Mouse (Mus musculus) urinary bladder, postnatal 0 days (tissue): ENCODE measurements around the gene Apoe. TPM values are rescaled to one million over a fixed set of nuclear protein-coding genes. Genes with fewer than 3 reads are reported as not detected.

Experiments
- polyA plus RNA-seq: library from polyadenylated mRNA; unstranded; fragments of >200 nt; fragmentation: Nextera tagmentation; extraction: Ambion mirVana; gene quantifications from 2 replicates; pipeline ENCODE4 v1.2.1, GENCODE M21; 2015

The Apoe gene
- polyA plus RNA-seq: 475 and 2,164 TPM in 2 replicates

GRCm38 (mm10) chr7:19698907-19699826 is at the start of gene Apoe:
Gene Apoe, minus strand, starts transcription at chr7:19699188.

GRCm38 (mm10) chr7:19715239-19716054 is 16.5 kb upstream of the Apoe start, which contains the start of gene Tomm40:
Gene Tomm40, minus strand, starts transcription at chr7:19715438.

GRCm38 (mm10) chr7:19691873-19692865 is 6.8 kb downstream of the Apoe start, which contains the start of gene Apoc1:
Gene Apoc1, minus strand, starts transcription at chr7:19692660.

GRCm38 (mm10) chr7:19681202-19681694 is 17.7 kb downstream of the Apoe start, which contains the start of the genes Gm44805 and Apoc4:
Gene Gm44805, minus strand, starts transcription at chr7:19681423.
Gene Apoc4, minus strand, starts transcription at chr7:19681479.

GRCm38 (mm10) chr7:19677872-19678271 is 21.1 kb downstream of the Apoe start, which contains the start of gene Apoc2:
Gene Apoc2, minus strand, starts transcription at chr7:19677941.

DNA sequence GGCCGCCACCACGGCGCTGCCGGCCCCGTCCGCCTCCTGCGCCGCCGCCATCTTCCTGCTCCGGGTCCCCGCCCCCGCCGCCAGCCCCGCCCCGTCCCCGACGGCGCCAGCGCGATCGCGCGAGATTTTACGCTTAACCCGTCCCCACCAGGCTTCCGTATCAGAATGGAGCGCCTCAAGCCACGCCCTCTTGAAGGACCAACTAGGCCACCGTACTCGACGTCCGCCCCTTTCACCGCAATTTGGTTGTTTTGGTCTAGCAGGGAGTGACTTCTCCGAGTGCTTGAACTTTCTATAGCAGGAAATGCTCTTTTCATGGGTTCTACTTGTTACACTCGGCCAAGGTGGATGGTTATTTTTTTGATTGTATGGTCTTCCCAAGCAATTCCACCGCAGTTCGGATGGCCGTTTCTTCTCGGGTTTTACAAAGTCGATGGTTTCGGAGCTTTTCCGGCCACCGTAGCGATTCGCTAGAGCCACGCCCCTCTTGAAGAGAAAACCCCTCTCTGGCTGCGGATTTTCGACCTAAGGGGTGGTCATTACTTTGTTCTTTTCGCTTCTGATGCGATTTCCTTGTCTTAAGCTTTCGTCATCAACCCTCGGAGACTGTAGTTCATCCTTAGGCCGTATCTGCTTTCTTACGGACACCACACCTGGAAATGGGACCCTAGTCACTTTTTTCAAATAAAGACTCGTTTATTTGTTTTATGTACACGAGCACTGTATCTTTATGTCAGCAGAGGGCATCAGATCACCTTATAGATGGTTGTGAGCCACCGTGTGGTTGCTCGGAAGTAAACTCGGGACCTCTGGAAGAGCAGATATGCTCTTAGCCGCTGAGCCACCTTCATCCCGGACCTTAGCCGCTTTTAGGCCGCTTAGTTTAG is 33.8 kb downstream of the Apoe start, which contains the start of gene Clptm1:
TSS of gene Clptm1 (minus strand) at position 79 of the 887 bp plus-strand sequence.

Other genes starting within 250 kb of the Apoe start
- 3.7 and 4.3 TPM in 2 replicates for gene Mark4, start 240.4 kb downstream of the Apoe start, polyA plus RNA-seq
- 0.29 and 0.47 TPM in 2 replicates for gene Exoc3l2, start 235.9 kb downstream of the Apoe start, polyA plus RNA-seq
- gene Bloc1s3, start 190.8 kb downstream of the Apoe start, polyA plus RNA-seq: 1.5 and 2.0 TPM in 2 replicates
- gene Trappc6a, start 190.8 kb downstream of the Apoe start, polyA plus RNA-seq: 82.5 and 88.1 TPM in 2 replicates
- 0.27 and 0.49 TPM in 2 replicates for gene Nkpd1, start 181.3 kb downstream of the Apoe start, polyA plus RNA-seq
- 16.1 and 16.9 TPM in 2 replicates for gene Ppp1r37, start 136.1 kb downstream of the Apoe start, polyA plus RNA-seq
- 1.2 and 1.4 TPM in 2 replicates for gene Zfp296, start 121.9 kb downstream of the Apoe start, polyA plus RNA-seq
- 152 and 153 TPM in 2 replicates for gene Gemin7, start 121.6 kb downstream of the Apoe start, polyA plus RNA-seq
- gene Clasrp, start 94.7 kb downstream of the Apoe start, polyA plus RNA-seq: 21.5 and 24.3 TPM in 2 replicates
- gene Relb, start 69.8 kb downstream of the Apoe start, polyA plus RNA-seq: 19.2 TPM in 2 replicates
- 49.8 and 51.7 TPM in 2 replicates for gene Clptm1, start 34.2 kb downstream of the Apoe start, polyA plus RNA-seq
- gene Apoc2, start 21.2 kb downstream of the Apoe start, polyA plus RNA-seq: 4.0 and 26.9 TPM in 2 replicates
- gene Gm44805, start 17.8 kb downstream of the Apoe start, polyA plus RNA-seq: not detected in 2 replicates
- gene Apoc4, start 17.7 kb downstream of the Apoe start, polyA plus RNA-seq: 2.9 and 3.0 TPM in 2 replicates
- gene Apoc1, start 6.5 kb downstream of the Apoe start, polyA plus RNA-seq: 54.6 and 118 TPM in 2 replicates
- gene Tomm40, start 16.2 kb upstream of the Apoe start, polyA plus RNA-seq: 77.1 and 79.8 TPM in 2 replicates
- gene Nectin2, start 51.3 kb upstream of the Apoe start, polyA plus RNA-seq: 55.1 and 55.3 TPM in 2 replicates
- gene Bcam, start 71.8 kb upstream of the Apoe start, polyA plus RNA-seq: 135 and 139 TPM in 2 replicates
- gene Cblc, start 97.6 kb upstream of the Apoe start, polyA plus RNA-seq: 16.4 and 17.5 TPM in 2 replicates
- 8.0 and 8.4 TPM in 2 replicates for gene Bcl3, start 123.6 kb upstream of the Apoe start, polyA plus RNA-seq
- not detected in 2 replicates for gene Gm19345, start 152.8 kb upstream of the Apoe start, polyA plus RNA-seq
- not detected in 2 replicates for gene Ceacam16, start 162.1 kb upstream of the Apoe start, polyA plus RNA-seq
- 3.4 and 4.0 TPM in 2 replicates for gene Ceacam19, start 188.8 kb upstream of the Apoe start, polyA plus RNA-seq
- 13.9 and 14.1 TPM in 2 replicates for gene Pvr, start 222.0 kb upstream of the Apoe start, polyA plus RNA-seq